Mouse (Mus musculus) MEL (cell line): ENCODE data around the gene Pink1.

ENCODE experiments used
- CTCF ChIP-seq, 3 experiments: IDR thresholded peaks in 2 of 3; conservative IDR thresholded peaks in 1 of 3; 2 replicates each; pipeline ENCODE4 v1.5.1; 2011 to 2012; ENCODE audit warnings: low read length in 3 of 3, low read depth in 2 of 3, mild to moderate bottlenecking in 2 of 3, improper control_type of control experiment in 1 of 3, inconsistent platforms in 1 of 3, mixed read lengths in 1 of 3, moderate library complexity in 1 of 3; ENCODE audit not compliant: control insufficient read depth in 1 of 3, insufficient read depth in 1 of 3, poor library complexity in 1 of 3, severe bottlenecking in 1 of 3
- ELF1 ChIP-seq: IDR thresholded peaks from 2 replicates; pipeline ENCODE4 v1.6.1; 2014; ENCODE audit warnings: low read depth, mild to moderate bottlenecking, inconsistent platforms, low read length, improper control_type of control experiment, moderate library complexity
- EP300 ChIP-seq, 2 experiments: IDR thresholded peaks; 2 replicates each; pipeline ENCODE4 v1.6.1; 2011; ENCODE audit warnings: improper control_type of control experiment in 2 of 2, low read length in 2 of 2, low read depth in 1 of 2, mild to moderate bottlenecking in 1 of 2
- GABPA ChIP-seq: IDR thresholded peaks from 2 replicates; pipeline ENCODE4 v1.6.1; 2012; ENCODE audit warnings: low read depth, mild to moderate bottlenecking, inconsistent platforms, low read length, improper control_type of control experiment, moderate library complexity
- JUND ChIP-seq: IDR thresholded peaks from 2 replicates; pipeline ENCODE4 v1.6.1; 2011; ENCODE audit warnings: low read depth, mild to moderate bottlenecking, improper control_type of control experiment, low read length
- MAZ ChIP-seq: IDR thresholded peaks from 2 replicates; pipeline ENCODE4 v1.6.1; 2012; ENCODE audit warnings: low read depth, mild to moderate bottlenecking, inconsistent platforms, low read length, improper control_type of control experiment
- POLR2A ChIP-seq, 2 experiments: IDR thresholded peaks; 2 replicates each; pipeline ENCODE4 v1.6.1; 2011 to 2012; ENCODE audit warnings: low read length in 2 of 2, mild to moderate bottlenecking in 2 of 2, control low read depth in 1 of 2, improper control_type of control experiment in 1 of 2, low read depth in 1 of 2, moderate library complexity in 1 of 2; ENCODE audit not compliant: control insufficient read depth in 1 of 2, insufficient read depth in 1 of 2, poor library complexity in 1 of 2
- POLR2AphosphoS2 ChIP-seq: IDR thresholded peaks from 2 replicates; pipeline ENCODE4 v1.6.1; 2011; ENCODE audit warnings: low read length, improper control_type of control experiment
- SIN3A ChIP-seq: IDR thresholded peaks from 2 replicates; pipeline ENCODE4 v1.6.1; 2012; ENCODE audit warnings: low read length, improper control_type of control experiment, inconsistent platforms
- ZC3H11A ChIP-seq: IDR thresholded peaks from 2 replicates; pipeline ENCODE4 v1.6.1; 2012; ENCODE audit warnings: low read depth, mild to moderate bottlenecking, inconsistent platforms, low read length, improper control_type of control experiment
- ZMIZ1 ChIP-seq: IDR thresholded peaks from 2 replicates; pipeline ENCODE4 v1.6.1; 2012; ENCODE audit warnings: low read depth, mild to moderate bottlenecking, inconsistent platforms, low read length, improper control_type of control experiment, moderate library complexity
- ZNF384 ChIP-seq: IDR thresholded peaks from 2 replicates; pipeline ENCODE4 v1.6.1; 2012; ENCODE audit warnings: low read depth, mild to moderate bottlenecking, inconsistent platforms, low read length, improper control_type of control experiment

DNA sequence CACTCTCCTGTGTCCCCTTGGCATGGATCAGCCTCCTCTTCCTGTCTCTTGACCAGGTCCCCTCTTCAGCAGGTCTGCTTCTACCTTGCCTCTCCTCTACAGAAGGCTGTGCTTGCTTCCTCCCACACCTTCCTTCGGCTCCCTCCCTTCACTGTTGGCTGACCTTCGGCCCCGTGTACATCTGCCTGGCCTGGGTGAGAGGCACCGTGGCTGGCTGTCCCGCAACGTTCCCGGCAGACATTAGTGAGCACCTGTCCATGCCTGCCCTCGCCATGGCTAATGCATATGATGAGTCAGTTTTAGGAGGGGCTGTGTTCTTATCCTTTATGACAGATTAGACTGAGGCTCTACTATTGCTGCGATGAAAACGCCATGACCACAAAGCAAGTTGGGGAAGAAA lies 58.2 kb downstream of the Pink1 start:
- TF ChIP-seq CTCF (IDR thresholded peaks at IDR 0.05 in 2 of 3, conservative IDR thresholded peaks at IDR 0.05 in 1 of 3; ENCODE audit: control insufficient read depth in 1 of 3, insufficient read depth in 1 of 3, low read depth in 2 of 3, low read length in 3 of 3, poor library complexity in 1 of 3, severe bottlenecking in 1 of 3), result no peak
- no peak for TF ChIP-seq SIN3A
- no peak for TF ChIP-seq POLR2AphosphoS2
- TF ChIP-seq EP300 (IDR thresholded peaks at IDR 0.05; ENCODE audit: low read depth in 1 of 2, low read length in 2 of 2), result no peak
- no peak for TF ChIP-seq POLR2A (IDR thresholded peaks at IDR 0.05; ENCODE audit: control insufficient read depth in 1 of 2, insufficient read depth in 1 of 2, low read depth in 1 of 2, low read length in 2 of 2, poor library complexity in 1 of 2)
- no peak for TF ChIP-seq MAZ
- TF ChIP-seq ZMIZ1, result no peak
- TF ChIP-seq ZC3H11A, result no peak
- no peak for TF ChIP-seq ELF1
- TF ChIP-seq ZNF384, result no peak
- TF ChIP-seq GABPA, result no peak
- TF ChIP-seq JUND, result no peak
